Mouse (Mus musculus) inflammation-experienced regulatory T-cells, adult 6 months (primary cell): ENCODE data around the gene Ppp4r3b. TPM values are rescaled to one million over a fixed set of nuclear protein-coding genes. Genes with fewer than 3 reads are reported as not detected.

Experiments used
- ATAC-seq: one replicate; pipeline ENCODE4 v1.8.0; 2017
- polyA plus RNA-seq, 3 experiments: library from polyadenylated mRNA; unstranded; fragments of 100-300 nt; shearing (Covaris generic); gene quantifications; one replicate each; pipeline ENCODE4 v1.2.1; 2017

The Ppp4r3b gene
- polyA plus RNA-seq, 3 experiments from 2014 or later = 104 to 167 (median 105) TPM

DNA sequence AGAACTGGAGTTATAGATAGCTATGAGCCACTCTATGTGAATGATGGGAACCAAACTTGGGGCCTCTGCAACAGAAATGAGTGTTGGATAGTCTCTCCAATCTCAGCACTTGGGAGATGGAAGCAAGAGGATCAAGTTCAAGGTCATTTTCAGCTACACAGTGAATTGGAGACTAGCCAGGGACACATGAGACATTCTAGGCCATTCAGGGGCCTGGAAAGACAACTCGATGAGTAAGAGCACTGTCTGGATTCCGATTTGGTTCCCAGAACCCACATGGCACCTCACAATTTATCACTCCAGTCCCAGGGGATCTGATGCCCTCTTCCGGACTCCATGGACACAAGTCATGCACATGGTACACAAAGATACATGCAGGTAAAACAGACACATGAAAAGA, 65.9 kb downstream of the Ppp4r3b start:
- ATAC-seq = no peak

DNA sequence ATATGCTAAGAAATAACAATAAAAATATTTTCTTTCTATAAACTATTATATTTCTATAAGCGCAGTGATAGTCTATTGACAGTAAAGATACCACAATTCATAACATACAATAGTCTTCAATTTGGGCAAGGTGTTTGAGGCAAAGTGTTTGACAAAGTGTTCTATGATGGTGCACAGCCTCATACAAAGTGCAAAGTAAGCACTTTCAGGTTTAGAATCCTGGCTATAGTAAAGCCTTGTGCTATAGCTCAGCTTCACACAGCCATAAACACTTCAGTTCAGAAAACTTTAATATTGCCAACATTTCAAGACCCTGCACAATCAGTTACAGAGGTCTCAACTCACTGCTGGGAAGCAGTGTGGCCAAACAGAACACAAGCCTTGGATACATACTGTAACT, 66.7 kb downstream of the Ppp4r3b start:
- no peak for ATAC-seq

DNA sequence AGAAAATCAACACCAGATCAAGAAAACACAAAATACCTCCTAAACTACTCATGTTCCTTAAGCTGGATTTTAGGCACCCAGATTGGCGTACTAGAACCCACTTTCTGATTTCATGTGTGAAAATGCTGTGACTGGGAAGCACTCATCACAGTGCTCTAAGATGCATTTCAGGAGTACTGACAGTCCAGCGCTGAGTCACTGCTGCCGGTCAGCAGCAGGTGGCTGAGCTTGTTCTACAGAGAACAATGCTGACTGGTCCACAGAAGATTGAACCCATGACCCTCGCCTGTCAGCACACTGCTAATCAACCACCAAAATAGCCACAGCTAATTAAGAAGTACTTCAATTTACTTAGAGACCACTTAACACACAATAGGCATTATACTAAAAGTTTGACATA, 69.3 kb downstream of the Ppp4r3b start:
- ATAC-seq = no peak

DNA sequence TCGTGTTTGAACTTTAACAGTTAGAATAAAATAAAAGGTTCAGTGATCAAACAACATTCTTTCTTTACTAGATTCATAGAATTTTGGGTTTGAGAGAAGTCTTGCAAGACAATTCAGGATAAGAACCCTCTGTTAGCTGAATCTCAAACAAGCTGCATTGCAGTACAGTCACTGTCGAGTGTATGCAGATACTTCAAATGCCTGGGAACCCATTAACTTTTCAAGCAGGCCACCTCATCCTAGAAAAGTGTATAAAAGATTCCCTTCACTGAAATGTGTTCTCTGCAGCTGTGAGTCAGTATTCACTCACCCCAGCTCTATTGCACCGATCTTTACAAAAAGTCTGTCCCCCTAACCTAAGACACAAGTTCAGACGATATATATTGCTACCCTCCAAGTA, 73.3 kb downstream of the Ppp4r3b start:
- no peak for ATAC-seq

DNA sequence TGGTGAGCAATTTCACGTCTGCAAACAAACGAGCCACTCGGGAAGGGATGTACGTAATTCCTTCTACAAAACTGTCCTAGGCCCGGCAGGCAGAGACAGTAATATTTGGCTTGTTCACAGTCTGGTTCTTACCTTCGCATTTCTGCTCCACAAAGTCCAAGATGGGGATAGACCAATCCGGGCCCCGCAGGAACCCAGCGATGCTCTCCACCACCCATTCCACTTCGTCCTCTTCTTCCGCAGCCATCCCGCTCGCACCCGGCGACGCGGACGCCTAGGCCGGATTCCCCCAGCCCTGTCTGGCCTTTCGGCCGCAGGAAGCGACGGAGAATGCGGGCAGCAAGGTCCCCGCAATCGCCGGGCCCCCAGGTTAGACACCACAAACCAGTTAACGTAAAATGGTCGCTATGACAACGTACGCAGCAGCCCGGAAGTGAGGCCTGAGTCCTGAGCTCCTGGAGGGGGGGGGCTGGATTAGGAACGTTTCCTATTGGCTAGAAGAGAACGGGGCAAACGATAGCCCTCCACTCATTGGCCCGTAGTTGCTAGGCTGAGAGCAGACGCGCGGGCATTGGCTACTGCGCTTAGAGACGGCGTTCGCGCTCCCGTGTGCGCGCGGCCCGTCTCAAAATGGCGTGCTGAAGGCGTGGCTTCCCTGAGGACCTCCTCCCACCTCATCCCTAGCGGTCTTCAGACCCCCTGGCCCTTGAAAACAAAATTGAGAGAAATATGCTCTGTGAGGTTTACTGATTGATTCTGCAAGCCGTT, 74.4 kb downstream of the Ppp4r3b start, which contains the start of gene Cfap36:
Cfap36 (minus strand) TSS at position 527 of the 768 bp plus-strand sequence.
- peak; percentile 100 for ATAC-seq

DNA sequence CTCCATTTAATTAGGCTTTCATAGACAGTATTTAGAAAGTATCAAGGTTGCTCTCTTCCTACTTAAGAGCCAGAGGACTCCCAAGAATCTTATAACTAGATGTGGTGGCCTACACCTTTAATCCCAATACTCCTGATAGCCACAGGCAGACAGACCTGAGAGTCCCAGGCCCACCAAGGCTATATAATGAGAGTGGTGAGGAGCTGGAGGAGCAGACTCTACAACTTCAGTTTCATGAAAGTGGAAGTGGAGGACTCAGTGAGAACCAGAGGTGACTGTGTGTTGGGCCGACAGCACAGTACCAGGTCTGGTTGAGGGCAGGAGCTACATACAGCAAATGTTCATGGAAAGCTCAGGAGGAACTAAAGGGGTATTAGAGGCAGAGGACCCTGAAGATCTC, 75.0 kb downstream of the Ppp4r3b start:
- ATAC-seq = no peak

DNA sequence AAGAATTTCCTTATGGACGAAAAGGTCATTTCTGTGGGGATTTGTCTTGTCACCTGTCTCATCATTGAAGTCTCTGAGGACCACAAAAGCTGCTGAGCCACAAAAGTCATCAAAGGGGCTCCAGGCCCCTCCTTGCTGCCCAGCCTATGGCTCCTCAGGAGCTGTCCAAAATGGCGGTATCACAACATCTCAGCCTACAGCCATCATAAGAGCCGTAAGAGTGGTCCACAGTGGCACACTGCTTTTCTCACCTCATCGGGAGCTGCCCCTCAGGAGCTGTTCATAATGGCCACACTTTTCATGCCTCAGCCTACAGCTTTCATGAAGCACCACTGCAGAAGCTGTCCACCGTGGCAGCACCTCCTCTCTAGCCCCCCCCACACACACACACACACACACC, 75.7 kb downstream of the Ppp4r3b start:
- ATAC-seq = no peak

DNA sequence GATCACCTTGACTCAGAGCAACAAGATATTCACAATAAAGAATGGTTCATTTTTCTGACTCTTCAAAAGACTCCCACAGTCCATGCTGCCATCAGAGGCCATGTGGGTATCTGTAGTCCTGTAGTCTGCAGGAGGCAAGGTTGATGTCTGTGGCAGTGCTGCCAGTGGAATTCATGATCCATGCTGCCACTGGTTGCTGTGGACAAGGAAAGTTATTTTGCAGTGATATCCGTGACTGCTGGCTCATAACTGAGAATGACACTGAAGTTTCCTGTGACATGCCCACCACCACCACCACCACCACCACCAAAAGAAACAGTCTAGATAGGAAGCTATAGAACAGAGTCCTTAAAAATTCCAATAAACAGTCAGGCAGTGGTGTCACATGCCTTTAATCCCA, 82.0 kb downstream of the Ppp4r3b start:
- ATAC-seq = no peak

DNA sequence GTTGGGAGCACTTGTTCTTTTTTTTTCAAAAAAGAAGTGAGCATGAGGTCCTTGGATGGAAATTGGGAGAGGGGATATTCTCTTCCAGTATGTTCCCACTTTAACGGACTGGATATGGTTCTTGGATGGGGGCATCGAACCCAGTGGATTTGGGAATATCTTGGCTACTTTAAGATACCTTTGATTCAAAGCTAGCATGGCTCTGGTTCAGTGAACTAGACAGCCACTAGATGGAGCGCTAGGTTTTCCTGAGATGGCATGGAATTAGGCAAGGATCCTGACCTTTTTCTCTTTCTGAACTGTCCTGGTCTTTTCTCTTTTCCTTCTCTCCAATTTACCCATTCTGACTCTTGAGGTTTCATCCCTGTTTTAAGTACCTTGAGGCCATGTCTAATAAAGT, 95.1 kb downstream of the Ppp4r3b start:
- ATAC-seq = no peak

Other genes starting within 250 kb of the Ppp4r3b start
- gene Pnpt1, start 42.1 kb upstream of the Ppp4r3b start, polyA plus RNA-seq = 10 to 100 TPM; 30.2 to 48.6 (median 35.3) TPM
- 10 to 100 TPM; 27.2 to 31.4 (median 30.2) TPM for gene Cfap36, start 74.5 kb downstream of the Ppp4r3b start, polyA plus RNA-seq
- gene Ccdc88a, start 200.8 kb downstream of the Ppp4r3b start, polyA plus RNA-seq = 1 to 10 TPM in 2 of 3 experiments, under 1 TPM in 1; 0.93 to 1.3 (median 1.2) TPM